Mouse (Mus musculus) heart, postnatal 4 days (tissue): ENCODE results near the gene Hist1h3f. TPM values are rescaled to one million over a fixed set of nuclear protein-coding genes. Genes with fewer than 3 reads are reported as not detected.
"Not testable (repeated sequence)": the region's sequence is repeated elsewhere in the genome, so short reads cannot be mapped to it uniquely, and the experiment has no call there.

Experiments
- DNase-seq: peaks from one replicate; pipeline ENCODE4 v3.0.0; 2021
- microRNA-seq, 2 experiments: library from miRNA; unstranded; fragments of <30 nt; microRNA quantifications; one replicate each; pipeline ENCODE4 v1.2.0; 2021 to 2022
- total RNA-seq, 2 experiments: library from RNA; stranded (reverse); gene quantifications; 2 replicates each; pipeline ENCODE4 v1.2.3; 2021

Hist1h3f gene
- total RNA-seq, 2 experiments from 2014 or later: 121 to 128 TPM

DNA sequence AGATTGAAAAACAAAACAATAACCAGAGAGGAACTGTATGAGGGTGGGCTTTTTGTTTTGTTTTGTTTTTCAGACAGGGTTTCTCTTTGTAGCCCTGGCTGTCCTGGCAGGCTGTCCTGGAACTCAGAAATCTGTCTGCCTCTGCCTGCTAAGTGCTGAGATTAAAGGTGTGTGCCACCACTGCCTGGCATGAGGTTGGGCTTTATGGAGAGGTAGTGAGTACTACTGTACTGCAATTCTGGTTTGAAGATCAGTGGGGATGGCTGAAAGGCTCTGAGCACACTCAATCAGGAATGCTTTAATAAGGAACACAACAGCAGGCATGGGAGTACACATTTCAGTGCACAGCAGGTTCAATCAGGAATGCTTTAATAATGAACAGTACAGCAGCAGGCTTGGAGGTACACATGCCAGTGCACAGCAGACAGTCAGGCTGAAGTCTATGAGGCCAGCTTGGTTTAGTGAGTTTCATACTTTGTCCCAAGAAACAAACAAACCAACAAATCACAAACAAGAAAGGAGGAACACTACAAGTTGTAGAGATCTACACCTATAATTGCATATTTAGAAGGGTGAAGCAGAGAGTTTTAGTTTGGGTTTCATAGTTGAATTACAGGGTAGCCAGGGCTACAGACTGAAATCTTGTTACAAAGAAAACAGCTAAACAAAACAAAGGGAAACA, 39.7 kb downstream of the Hist1h3f start:
- no peak for DNase-seq

DNA sequence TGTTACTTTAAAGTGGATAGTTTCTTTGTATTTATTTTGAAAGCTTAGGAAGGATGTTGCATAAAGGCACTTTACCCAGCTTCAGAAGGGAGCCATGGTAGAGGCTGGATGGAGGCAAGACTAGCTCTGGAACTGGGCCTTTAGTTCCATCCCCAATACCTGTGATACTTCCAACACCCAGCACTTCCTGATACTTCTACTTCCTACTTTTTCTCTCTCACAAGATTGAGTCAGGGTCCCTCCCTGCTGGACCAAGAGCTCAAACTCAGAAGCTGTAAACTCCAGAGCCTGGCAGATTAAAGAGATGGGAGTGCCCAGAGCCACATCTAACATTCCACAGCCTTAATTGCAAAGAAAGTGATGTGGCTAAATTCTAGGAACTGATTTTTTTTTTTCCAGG, 40.5 kb downstream of the Hist1h3f start:
- DNase-seq: no peak

DNA sequence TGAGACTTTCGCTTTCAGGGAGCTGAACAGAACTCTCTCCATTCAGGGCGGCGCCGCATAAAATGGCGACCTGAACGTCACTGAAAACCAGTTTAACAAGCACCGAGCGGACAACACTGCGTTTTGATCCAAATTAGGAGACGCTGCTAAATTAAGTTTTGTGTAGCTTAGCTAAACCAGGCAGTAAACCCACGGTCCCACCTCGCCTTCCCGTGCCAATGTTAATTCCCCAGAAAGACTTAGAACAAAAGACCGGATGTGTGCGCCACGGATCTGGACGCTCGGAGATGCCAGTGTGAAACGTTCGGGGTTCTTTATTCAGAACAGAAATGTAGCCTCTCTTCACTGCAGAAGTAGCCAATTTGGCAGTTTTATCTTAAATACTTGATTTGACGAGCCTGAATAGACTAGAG, 41.2 kb downstream of the Hist1h3f start:
- DNase-seq: peak; percentile 76

DNA sequence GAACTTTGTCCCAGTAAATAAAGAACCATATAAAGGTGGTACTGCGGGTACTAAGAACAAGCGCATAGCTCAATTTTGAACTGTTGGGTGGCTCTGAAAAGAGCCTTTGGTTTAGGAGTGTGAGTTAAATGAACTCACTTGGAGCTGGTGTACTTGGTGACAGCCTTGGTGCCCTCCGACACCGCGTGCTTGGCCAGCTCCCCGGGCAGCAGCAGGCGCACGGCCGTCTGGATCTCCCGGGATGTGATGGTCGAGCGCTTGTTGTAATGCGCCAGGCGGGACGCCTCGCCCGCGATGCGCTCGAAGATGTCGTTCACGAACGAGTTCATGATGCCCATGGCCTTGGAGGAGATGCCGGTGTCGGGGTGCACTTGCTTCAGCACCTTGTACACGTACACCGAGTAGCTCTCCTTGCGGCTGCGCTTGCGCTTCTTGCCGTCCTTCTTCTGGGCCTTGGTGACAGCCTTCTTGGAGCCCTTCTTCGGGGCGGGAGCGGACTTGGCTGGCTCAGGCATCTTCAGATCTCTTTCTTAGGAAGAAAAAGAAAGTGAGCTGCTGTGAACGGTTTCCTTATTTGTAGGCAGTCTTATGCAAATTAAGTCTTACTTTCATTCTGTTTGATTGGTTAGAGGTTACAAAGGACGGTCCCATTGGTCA, 41.7 kb downstream of the Hist1h3f start:
- DNase-seq: peak; percentile 66

DNA sequence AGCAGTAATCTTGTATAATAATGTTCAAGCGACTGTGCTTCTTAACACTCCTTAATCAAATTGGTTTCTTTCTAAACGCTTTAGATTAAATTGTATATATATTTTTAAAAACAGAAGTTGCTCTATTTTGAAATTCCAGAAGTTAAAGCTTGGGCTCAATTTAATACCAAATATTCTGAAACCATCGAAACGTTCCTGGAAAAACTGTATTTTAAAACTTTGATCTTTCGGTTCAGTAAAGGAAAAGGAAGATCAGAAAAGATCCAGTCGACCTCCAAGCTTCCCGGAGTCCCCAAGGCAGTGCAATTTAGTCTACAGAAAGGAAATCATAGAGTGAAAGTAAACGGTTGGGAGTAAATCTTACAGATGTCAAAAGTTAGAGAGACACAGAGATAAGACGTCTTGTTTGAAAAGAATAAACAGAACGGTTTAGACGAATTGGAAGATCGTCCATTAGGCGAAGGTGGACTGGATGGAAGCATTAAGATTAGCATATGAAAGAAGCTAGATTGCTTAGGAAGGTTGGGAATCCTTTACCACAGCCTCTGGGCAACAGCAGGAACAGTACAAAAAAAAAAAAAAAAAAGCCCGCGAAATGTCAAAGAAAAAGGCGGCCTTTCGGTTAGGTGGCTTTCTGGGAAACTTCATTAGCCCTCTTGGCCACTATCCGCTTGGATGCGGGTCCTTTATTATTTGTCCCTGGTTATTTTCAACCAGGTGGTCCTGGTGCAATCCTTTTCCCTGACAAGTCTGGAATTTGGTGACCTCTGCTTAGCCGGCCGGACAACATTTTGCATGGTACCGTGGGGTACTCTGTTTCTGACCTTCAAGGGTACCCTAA, 42.5 kb downstream of the Hist1h3f start:
- DNase-seq: no peak

DNA sequence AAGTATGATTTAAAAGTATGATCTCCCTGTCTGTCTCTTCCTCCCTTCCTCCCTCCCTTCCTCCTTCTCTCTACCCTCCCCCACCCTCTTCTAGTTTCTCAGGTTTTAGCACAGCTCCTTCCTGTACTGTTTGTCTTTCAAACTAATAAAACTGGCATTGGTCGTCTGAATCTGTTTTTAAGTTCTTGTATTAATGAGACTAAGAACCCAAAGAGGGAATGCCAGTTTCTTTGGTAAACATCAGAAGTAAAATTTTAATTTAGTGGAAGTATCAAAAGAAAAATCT, 43.0 kb downstream of the Hist1h3f start:
- no peak for DNase-seq

DNA sequence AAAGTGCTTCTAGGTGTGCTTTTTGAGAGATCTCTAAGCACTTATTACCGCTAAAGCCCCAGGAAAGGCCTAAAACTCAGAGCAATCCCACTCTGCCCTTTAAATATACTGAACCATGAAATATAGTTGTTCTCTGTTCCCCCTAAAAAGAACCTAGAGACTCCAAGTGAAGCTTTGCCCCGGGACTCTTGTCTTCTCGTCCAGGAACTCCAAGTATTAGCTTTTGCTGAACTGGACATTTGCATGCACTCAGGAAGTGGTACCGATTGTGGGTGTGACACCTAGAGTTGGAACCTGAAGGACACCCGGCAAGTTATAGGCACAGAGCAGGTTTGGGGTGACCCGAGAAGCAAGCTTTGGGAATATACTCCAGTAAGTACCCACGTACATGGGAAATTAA, 47.4 kb downstream of the Hist1h3f start:
- DNase-seq: no peak

DNA sequence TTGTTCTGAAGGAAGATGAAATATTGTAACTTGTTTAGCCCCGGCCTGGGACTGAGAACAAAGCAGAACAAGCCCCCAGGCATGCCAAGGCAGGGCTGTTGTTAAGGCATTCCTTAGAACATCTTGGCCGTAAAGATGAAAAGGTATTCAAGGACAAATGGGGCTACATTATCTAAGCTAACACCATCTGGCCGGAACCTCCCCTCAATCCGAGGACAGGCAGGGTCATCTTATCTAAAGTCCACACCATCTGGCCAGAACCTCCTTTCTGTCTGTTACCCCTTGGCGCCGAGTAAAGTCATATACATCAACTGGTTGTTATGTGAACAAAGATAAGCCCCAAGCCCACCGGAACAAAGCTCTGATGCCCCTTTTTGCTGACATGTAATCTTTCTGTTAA, 48.0 kb downstream of the Hist1h3f start:
- DNase-seq: not testable (repeated sequence)

DNA sequence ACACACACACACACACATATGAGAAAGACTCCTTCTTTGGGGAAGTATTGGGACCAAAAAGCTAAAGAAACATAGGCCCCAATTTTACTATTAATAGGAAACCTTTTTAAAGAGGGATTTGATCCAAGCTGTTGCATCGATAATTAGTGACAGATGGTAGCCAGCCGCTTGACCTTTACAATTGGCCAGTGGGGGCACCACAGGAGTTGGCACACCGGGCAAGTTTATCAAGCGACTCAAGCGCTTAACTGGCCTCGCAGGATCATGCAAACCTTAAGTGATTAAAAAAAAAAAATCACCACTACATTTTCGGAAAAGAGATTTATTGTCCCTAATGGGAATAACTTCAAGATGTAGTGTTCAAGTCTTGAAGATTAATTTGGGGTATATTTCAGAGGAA, 48.8 kb downstream of the Hist1h3f start:
- no peak for DNase-seq

DNA sequence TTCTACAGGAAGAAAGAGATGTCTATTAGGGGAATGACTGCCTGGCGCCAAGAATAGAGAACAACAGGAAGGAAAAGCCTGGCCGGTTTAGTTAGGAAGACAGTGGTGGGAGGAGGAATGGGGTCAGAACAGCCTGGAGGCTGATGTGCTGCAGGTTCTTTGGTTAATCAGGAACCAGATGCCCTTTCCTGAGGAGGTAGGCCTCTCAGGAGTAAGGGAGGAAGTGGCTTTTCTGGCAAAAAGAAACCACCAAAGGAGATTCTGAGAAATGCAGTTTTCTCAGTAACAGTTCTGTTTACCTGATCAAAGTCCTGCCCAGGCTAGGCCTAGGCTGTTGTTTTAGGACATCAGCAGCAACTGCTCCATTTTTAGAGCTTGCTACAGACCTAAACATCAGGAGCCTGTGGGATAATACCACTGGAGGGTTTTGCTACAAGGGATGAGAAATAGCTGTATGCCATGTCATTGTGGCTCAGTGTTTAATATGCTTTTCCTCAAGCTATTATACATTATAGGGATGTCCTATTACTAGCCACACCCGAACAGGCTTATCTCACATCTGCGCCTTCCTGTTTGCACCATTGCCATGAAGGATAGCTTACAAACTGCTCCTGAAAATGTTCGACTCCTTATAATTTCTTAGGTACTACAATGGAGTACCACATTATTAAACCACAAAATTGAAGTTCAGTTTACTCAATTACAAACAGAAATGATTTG, 49.4 kb downstream of the Hist1h3f start:
- DNase-seq: peak; percentile 6

Small RNA genes within 50 kb of the gene (microRNA-seq; reads per million reads assigned to microRNA genes)
- gene Gm44297 (0 reads per million in 2 experiments), gene Gm44359 (0 reads per million in 2 experiments), gene Gm44394 (0 reads per million in 2 experiments), gene n-TStga1 (0.20 to 2.8 reads per million in 2 experiments)

Other genes with a start within 250 kb of the Hist1h3f start
- gene Zfp322a, start 174.8 kb upstream of the Hist1h3f start, total RNA-seq: 10 to 100 TPM; 17.6 to 23.5 TPM
- 1 to 10 TPM; 5.0 to 5.6 TPM for gene Abt1, start 120.2 kb upstream of the Hist1h3f start, total RNA-seq
- under 1 TPM; 0.11 to 0.24 TPM for gene Btn1a1, start 78.2 kb upstream of the Hist1h3f start, total RNA-seq
- not detected for gene Btn2a2, start 55.2 kb upstream of the Hist1h3f start, total RNA-seq
- 1,000 to 10,000 TPM; 1,227 to 1,327 TPM for gene Hist1h4h, start 13.0 kb upstream of the Hist1h3f start, total RNA-seq
- 100 to 1,000 TPM; 480 to 499 TPM for gene Hist1h2af, start 10.1 kb upstream of the Hist1h3f start, total RNA-seq
- gene Hist1h3g, start 8.6 kb upstream of the Hist1h3f start, total RNA-seq: 100 to 1,000 TPM; 165 to 172 TPM
- 10 to 100 TPM; 23.5 to 23.8 TPM for gene Hist1h2bh, start 660 bp upstream of the Hist1h3f start, total RNA-seq
- 100 to 1,000 TPM; 802 to 855 TPM for gene Hist1h4f, start 7.6 kb downstream of the Hist1h3f start, total RNA-seq
- gene Hist1h1d, start 9.2 kb downstream of the Hist1h3f start, total RNA-seq: 10 to 100 TPM; 40.0 to 43.0 TPM
- gene Hist1h3e, start 18.3 kb downstream of the Hist1h3f start, total RNA-seq: 100 to 1,000 TPM; 299 to 323 TPM
- gene Hist1h2ae, start 27.2 kb downstream of the Hist1h3f start, total RNA-seq: 10 to 100 TPM; 77.0 to 85.3 TPM
- gene Hist1h2bg, start 27.3 kb downstream of the Hist1h3f start, total RNA-seq: 100 to 1,000 TPM; 624 to 645 TPM
- 100 to 1,000 TPM; 278 to 296 TPM for gene Hist1h2bf, start 30.1 kb downstream of the Hist1h3f start, total RNA-seq
- gene Hist1h2ad, start 30.3 kb downstream of the Hist1h3f start, total RNA-seq: 10 to 100 TPM; 62.5 to 79.1 TPM
- gene Hist1h3d, start 31.7 kb downstream of the Hist1h3f start, total RNA-seq: 10 to 100 TPM; 52.4 to 58.7 TPM
- 100 to 1,000 TPM; 322 to 324 TPM for gene Hist1h4d, start 37.5 kb downstream of the Hist1h3f start, total RNA-seq
- 10 to 100 TPM; 38.8 to 42.2 TPM for gene Hist1h2be, start 77.1 kb downstream of the Hist1h3f start, total RNA-seq
- 100 to 1,000 TPM; 269 to 306 TPM for gene Hist1h1e, start 78.5 kb downstream of the Hist1h3f start, total RNA-seq
- gene Hist1h2ac, start 139.9 kb downstream of the Hist1h3f start, total RNA-seq: 10 to 100 TPM; 11.4 to 11.7 TPM
- 10 to 100 TPM; 44.8 to 56.0 TPM for gene Hist1h2bc, start 140.1 kb downstream of the Hist1h3f start, total RNA-seq
- gene Hist1h1t, start 151.8 kb downstream of the Hist1h3f start, total RNA-seq: 1 to 10 TPM; 1.6 to 1.8 TPM
- 100 to 1,000 TPM; 167 to 175 TPM for gene Hist1h4c, start 154.4 kb downstream of the Hist1h3f start, total RNA-seq
- 10 to 100 TPM; 19.7 to 21.0 TPM for gene Hfe, start 166.8 kb downstream of the Hist1h3f start, total RNA-seq
- gene Hist1h1c, start 194.8 kb downstream of the Hist1h3f start, total RNA-seq: 100 to 1,000 TPM; 472 to 511 TPM
- gene Hist1h3c, start 201.6 kb downstream of the Hist1h3f start, total RNA-seq: 100 to 1,000 TPM; 252 to 264 TPM
- 100 to 1,000 TPM; 281 to 294 TPM for gene Hist1h2bb, start 202.7 kb downstream of the Hist1h3f start, total RNA-seq
- gene Hist1h2ab, start 207.1 kb downstream of the Hist1h3f start, total RNA-seq: 100 to 1,000 TPM; 424 to 425 TPM
- gene Hist1h3b, start 208.2 kb downstream of the Hist1h3f start, total RNA-seq: 100 to 1,000 TPM; 568 to 625 TPM
- gene Hist1h4b, start 213.0 kb downstream of the Hist1h3f start, total RNA-seq: 100 to 1,000 TPM; 312 to 320 TPM
- gene Hist1h4a, start 217.2 kb downstream of the Hist1h3f start, total RNA-seq: 100 to 1,000 TPM; 433 to 442 TPM
- gene Hist1h3a, start 218.3 kb downstream of the Hist1h3f start, total RNA-seq: 100 to 1,000 TPM; 440 to 473 TPM
- gene Hist1h1a, start 219.6 kb downstream of the Hist1h3f start, total RNA-seq: 100 to 1,000 TPM; 219 to 236 TPM
- gene Trim38, start 225.9 kb downstream of the Hist1h3f start, total RNA-seq: not detected